In the genomic region with DNA sequence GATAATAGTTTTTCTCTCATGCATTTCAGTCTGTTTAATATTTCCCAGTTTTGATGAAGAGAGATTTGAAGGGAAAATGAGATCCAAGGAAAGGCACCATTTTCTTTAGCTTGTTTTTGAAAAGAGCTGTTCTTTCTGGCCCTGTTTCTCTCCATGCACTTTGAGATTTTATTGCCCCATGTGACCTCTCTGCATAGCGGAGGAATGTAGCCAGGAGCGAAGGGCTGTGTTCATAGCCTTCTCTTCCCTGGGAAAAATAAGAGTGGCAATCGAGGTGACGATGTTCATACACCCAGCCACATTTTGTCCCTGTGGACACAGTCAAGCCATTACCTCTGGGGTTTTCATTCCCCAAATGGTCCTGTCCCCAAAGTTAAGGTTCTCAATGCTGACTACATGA, we compare ENCODE assay signal across 10 mouse cellular contexts. TPM values are rescaled to one million over a fixed set of nuclear protein-coding genes. Genes with fewer than 3 reads are reported as not detected.
DNase-seq lines count a peak whose midpoint lies in the region; ATAC-seq and TF ChIP-seq lines count a peak whose summit lies in the region.
"Had no signal": no experiment of that assay in that cellular context is flagged by ENCODE, and none has a peak within 500 bp of the region (broad histone marks: within the 10 kb centered on the region; RNA-seq: fewer than 3 reads in every experiment).

No protein-coding gene starts in this region.

- DNase-seq in kidney, postnatal 4 days, result no peak
- DNase-seq in midbrain, postnatal 0 days (ENCODE audit: low spot score), result no peak
- no peak for DNase-seq in spleen, postnatal 4 days (ENCODE audit: low spot score in 2 of 2)
- no peak for DNase-seq in embryo, embryonic 9.5 days (ENCODE audit: extremely low spot score)

- peaks cover 34% of the 10 kb centered on the region for H3K4me1 ChIP-seq in kidney, embryonic 16.5 days (ENCODE audit: insufficient read depth, low read length)
- peaks cover 37% of the 10 kb centered on the region for H3K4me1 ChIP-seq in forebrain, embryonic 12.5 days
- peaks cover 18% of the 10 kb centered on the region for H3K4me1 ChIP-seq in intestine, embryonic 15.5 days (replicated peaks)
- H3K4me1 ChIP-seq in midbrain, postnatal 0 days (ENCODE audit: insufficient read depth, low read length), result peaks cover 9% of the 10 kb centered on the region

- no peak for ATAC-seq in kidney, embryonic 16.5 days (ENCODE audit: low FRiP score, low TSS enrichment)
- ATAC-seq in forebrain, embryonic 12.5 days (ENCODE audit: low FRiP score), result no peak
- peak; percentile 54; the same call in 1 of the 2 replicates for ATAC-seq in intestine, embryonic 15.5 days
- ATAC-seq in midbrain, postnatal 0 days (ENCODE audit: low FRiP score), result no peak
- no peak for ATAC-seq in CD4-positive, CD25-positive, alpha-beta regulatory T cell, adult 4 months

- no peak for TF ChIP-seq CTCF in midbrain, postnatal 0 days (IDR thresholded peaks at IDR 0.05)

- no peak overlapping the region for H3K4me3 ChIP-seq in kidney, embryonic 16.5 days (ENCODE audit: low read length)
- no peak overlapping the region for H3K4me3 ChIP-seq in forebrain, embryonic 12.5 days (replicated peaks)
- no peak overlapping the region for H3K4me3 ChIP-seq in intestine, embryonic 15.5 days (replicated peaks)
- no peak overlapping the region for H3K4me3 ChIP-seq in midbrain, postnatal 0 days (ENCODE audit: low read depth, low read length)
- H3K4me3 ChIP-seq: liver, embryonic 15.5 days had no signal

- H3K27ac ChIP-seq in kidney, embryonic 16.5 days (ENCODE audit: low read length), result no peak overlapping the region
- H3K27ac ChIP-seq in forebrain, embryonic 12.5 days, result peak overlapping the region; percentile 95; the same call in 1 of the 2 replicates
- H3K27ac ChIP-seq in intestine, embryonic 15.5 days, result no peak overlapping the region
- H3K27ac ChIP-seq in midbrain, postnatal 0 days (ENCODE audit: low read depth, low read length), result peak overlapping the region; percentile 89
- H3K27ac ChIP-seq: liver, embryonic 15.5 days had no signal

- 0 out of 2 replicates have a peak overlapping the region, but pooled peaks have one; percentile 71 for H3K9ac ChIP-seq in kidney, embryonic 16.5 days (replicated peaks; ENCODE audit: low read length)
- H3K9ac ChIP-seq in forebrain, embryonic 12.5 days, result no peak overlapping the region
- no peak overlapping the region for H3K9ac ChIP-seq in intestine, embryonic 15.5 days
- H3K9ac ChIP-seq in midbrain, postnatal 0 days (replicated peaks; ENCODE audit: low read length, poor library complexity, severe bottlenecking), result no peak overlapping the region
- H3K9ac ChIP-seq: liver, embryonic 15.5 days had no signal

- H3K36me3 ChIP-seq in kidney, embryonic 16.5 days (ENCODE audit: insufficient read depth, low read length), result 0 out of 2 replicates have a peak, but pooled peaks cover 3% of the 10 kb centered on the region
- peaks cover 9% of the 10 kb centered on the region; the same call in 1 of the 2 replicates for H3K36me3 ChIP-seq in forebrain, embryonic 12.5 days (replicated peaks)
- H3K36me3 ChIP-seq in intestine, embryonic 15.5 days, result no peaks in the 10 kb centered on the region
- no peaks in the 10 kb centered on the region for H3K36me3 ChIP-seq in midbrain, postnatal 0 days (ENCODE audit: insufficient read depth, low read length)
- H3K36me3 ChIP-seq: liver, embryonic 15.5 days had no signal

- H3K27me3 ChIP-seq in kidney, embryonic 16.5 days (ENCODE audit: insufficient read depth, low read length), result no peaks in the 10 kb centered on the region
- no peaks in the 10 kb centered on the region for H3K27me3 ChIP-seq in forebrain, embryonic 12.5 days
- no peaks in the 10 kb centered on the region for H3K27me3 ChIP-seq in intestine, embryonic 15.5 days (replicated peaks)
- H3K27me3 ChIP-seq in midbrain, postnatal 0 days (ENCODE audit: insufficient read depth, low read length), result no peaks in the 10 kb centered on the region
- H3K27me3 ChIP-seq: megakaryocyte, embryonic 14.5 days had no signal

- H3K9me3 ChIP-seq in kidney, embryonic 16.5 days (ENCODE audit: low read length), result no peaks in the 10 kb centered on the region
- no peaks in the 10 kb centered on the region for H3K9me3 ChIP-seq in forebrain, embryonic 12.5 days
- no peaks in the 10 kb centered on the region for H3K9me3 ChIP-seq in intestine, embryonic 15.5 days
- no peaks in the 10 kb centered on the region for H3K9me3 ChIP-seq in midbrain, postnatal 0 days (ENCODE audit: low read length)
- H3K9me3 ChIP-seq: liver, embryonic 15.5 days; megakaryocyte, embryonic 14.5 days had no signal

- WGBS in kidney, embryonic 16.5 days, result 38% methylated on average over 4 of the region's 4 CpGs
- 81% methylated on average over 4 of the region's 4 CpGs for WGBS in forebrain, embryonic 12.5 days
- 41% methylated on average over 4 of the region's 4 CpGs for WGBS in intestine, embryonic 15.5 days
- WGBS in midbrain, postnatal 0 days, result 54% methylated on average over 4 of the region's 4 CpGs

- no peak overlapping the region for H3K4me2 ChIP-seq in kidney, embryonic 16.5 days (replicated peaks; ENCODE audit: low read depth, low read length)
- H3K4me2 ChIP-seq in forebrain, embryonic 12.5 days, result peak overlapping the region; percentile 57; the same call in 1 of the 2 replicates
- H3K4me2 ChIP-seq in intestine, embryonic 15.5 days (replicated peaks), result no peak overlapping the region
- H3K4me2 ChIP-seq in midbrain, postnatal 0 days (ENCODE audit: low read depth, low read length, poor library complexity, severe bottlenecking), result 0 out of 2 replicates have a peak overlapping the region, but pooled peaks have one; percentile 49

RNA-seq across cellular contexts. Expression of a gene that starts 40.0 kb away (rescaled TPM):
- polyA plus RNA-seq in kidney, embryonic 16.5 days (2015; fragmentation: Nextera tagmentation; extraction: Ambion mirVana), result 1.1 and 1.6 TPM in 2 replicates
- polyA plus RNA-seq in forebrain, embryonic 12.5 days (2016; fragmentation: Nextera tagmentation; extraction: Ambion mirVana), result 0.40 TPM in 1 of 2 replicates, not detected in the other
- polyA plus RNA-seq in intestine, embryonic 15.5 days (2015; fragmentation: Nextera tagmentation; extraction: Ambion mirVana), result 30.2 and 33.3 TPM in 2 replicates
- 0.16 TPM in 1 of 2 replicates, not detected in the other for total RNA-seq in midbrain, postnatal 0 days (2014; rRNA removed)
- 0.58 and 1.3 TPM in 2 replicates for polyA plus RNA-seq in midbrain, postnatal 0 days (2015; fragmentation: Nextera tagmentation; extraction: Ambion mirVana)
- polyA plus RNA-seq in CD4-positive, CD25-positive, alpha-beta regulatory T cell, adult 4 months (2017; shearing (Covaris generic)), result 100 to 1,000 TPM; 175 to 223 TPM

Comparison
In these comparisons a context has a peak if more than half of its experiments do, and no peak if none do; other contexts are left out.
1. H3K27ac ChIP-seq: peak in forebrain, embryonic 12.5 days (single experiment) and midbrain, postnatal 0 days (single experiment); none in kidney, embryonic 16.5 days (single experiment) and intestine, embryonic 15.5 days (single experiment).
2. H3K4me2 ChIP-seq: peak in forebrain, embryonic 12.5 days (single experiment) and midbrain, postnatal 0 days (single experiment); none in kidney, embryonic 16.5 days (single experiment) and intestine, embryonic 15.5 days (single experiment).
3. RNA of a gene that starts 40.0 kb away (polyA plus RNA-seq): 175 to 223 TPM in CD4-positive, CD25-positive, alpha-beta regulatory T cell, adult 4 months and 30.2 to 33.3 TPM in intestine, embryonic 15.5 days; 1.1 to 1.6 TPM in kidney, embryonic 16.5 days, 0.58 to 1.3 TPM in midbrain, postnatal 0 days and 0.40 TPM in forebrain, embryonic 12.5 days; every median in the first group is over 10 times any median in the second.